Mouse (Mus musculus): ENCODE results near the gene Plekhg1.

- TF ChIP-seq CTCF (IDR thresholded peaks at IDR 0.05; ENCODE audit: low read depth) (no peak), EP300 (IDR thresholded peaks at IDR 0.05; ENCODE audit: low read depth) (no peak)
Measured at GRCm38 (mm10) chr10:3949306-3949705, 209.1 kb downstream of the Plekhg1 start.

Measured in liver, embryonic 14.5 days (tissue).